Mouse (Mus musculus) cerebellum, adult 9-11 months (tissue): ENCODE data around the gene Lhx2.

Source experiments
- DNase-seq: peaks from one replicate; pipeline ENCODE4 v3.0.0; 2022

The Lhx2 gene

DNA sequence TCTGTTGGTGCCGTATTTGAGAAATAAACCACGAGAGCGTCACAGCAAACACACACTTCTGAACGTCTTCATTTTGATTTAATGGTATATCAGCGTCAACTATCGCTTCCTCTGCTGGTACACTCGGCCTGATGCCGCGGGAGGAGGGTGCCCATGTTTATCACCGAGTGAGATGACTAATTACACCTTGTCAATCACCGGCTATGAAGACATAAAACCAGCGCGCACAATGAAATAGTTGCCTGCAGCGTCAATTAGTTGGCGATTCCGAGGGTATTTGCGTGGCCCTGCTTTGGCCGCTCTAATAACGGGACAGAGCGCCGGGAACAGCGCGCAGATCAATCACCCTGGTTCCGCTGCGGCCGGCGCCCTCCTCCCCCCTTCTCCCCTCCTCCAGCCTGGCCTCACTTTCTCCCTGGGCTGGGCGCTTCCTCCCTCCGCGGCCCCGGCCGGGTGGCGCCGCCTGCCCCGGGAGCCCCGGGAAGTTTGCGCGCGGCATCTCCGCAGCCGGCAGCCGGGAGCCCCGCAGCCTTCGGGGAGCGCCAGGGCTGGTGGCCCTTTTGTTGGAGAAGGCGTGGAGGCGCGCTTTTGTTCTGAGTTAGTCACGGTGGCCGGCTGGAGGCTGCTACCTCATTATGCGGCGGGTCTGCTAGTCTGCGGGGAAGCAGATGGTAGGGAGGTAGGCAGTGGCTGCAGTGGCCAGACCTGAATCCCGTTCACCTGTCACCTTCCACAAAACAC is 8.9 kb downstream of the Lhx2 start:
- no peak for DNase-seq

DNA sequence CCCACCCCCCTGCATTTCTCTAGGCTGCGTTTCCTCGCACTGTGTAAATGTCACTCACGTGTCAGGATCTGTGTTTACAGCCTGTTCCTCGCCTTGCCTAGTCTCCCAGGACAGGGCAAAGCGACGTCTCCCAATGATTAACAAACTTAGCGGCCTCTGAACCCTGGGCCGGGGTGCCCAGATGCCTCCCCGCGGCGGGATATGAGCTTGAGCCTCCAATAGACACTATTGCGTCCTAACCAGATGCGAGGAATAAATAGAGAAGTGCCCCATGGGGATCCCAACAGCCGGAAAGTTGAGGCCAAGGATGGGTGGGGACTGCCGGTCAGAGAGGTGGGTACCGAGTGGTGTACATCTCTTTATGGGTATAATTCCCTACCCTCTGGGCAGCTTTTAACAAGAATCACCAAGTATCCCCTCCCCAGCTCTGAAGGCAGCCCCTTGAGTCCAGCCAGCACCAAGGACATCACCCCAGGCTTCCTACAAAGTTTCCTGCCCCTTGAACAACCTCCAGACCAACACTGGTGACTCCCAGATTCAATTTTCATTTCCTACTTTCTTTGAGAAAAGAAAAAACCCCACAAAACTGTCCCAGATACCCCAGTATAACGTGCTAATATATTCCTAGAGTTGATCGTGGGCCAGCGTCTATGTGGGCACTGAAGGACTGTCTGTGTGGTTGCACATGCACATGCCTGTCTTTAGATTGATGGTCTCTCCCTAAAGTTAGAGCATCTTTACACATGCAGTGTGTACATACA is 9.8 kb downstream of the Lhx2 start:
- no peak for DNase-seq

DNA sequence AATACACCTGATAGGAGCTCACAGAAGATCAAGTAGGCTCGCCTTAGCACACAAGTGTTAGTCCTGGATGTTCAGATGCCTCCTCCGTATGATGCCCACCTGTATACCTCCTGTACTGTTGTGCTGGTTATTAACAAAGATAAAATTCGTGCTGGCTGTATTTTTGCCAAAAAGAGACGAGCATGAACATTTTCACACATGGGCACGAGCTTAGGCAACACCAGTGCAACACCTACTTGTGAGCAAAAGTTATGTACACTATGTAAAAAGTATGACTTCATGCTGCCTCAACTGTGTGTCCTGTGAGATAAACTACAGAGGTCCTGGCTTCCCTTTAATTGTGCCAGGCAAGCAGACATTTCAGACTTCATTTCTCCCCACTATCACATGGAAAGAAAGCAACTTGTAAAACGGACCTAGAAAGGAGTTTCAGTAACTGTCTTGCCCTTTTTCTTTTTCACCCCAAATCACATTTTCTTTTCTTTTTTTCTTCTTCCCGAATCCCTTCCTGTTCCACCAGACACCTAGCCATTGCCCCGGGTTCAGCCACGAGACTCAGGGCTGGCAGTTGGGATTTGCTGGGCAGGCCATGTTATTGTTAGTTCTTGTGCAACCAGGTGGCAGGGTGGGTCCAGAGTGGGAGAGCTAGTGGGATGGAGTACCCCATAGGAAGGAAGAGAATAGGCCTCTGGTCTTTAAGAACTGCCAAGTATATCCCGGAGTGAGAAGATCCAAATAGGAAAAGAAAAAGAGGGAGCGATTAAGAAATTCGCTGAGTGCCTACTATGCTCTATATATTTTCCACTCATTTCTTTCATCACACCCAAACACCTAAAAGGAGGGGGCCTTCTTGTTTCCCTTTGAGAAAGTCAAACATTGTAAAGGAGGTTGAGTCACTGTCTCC is 10.6 kb downstream of the Lhx2 start:
- DNase-seq = no peak

DNA sequence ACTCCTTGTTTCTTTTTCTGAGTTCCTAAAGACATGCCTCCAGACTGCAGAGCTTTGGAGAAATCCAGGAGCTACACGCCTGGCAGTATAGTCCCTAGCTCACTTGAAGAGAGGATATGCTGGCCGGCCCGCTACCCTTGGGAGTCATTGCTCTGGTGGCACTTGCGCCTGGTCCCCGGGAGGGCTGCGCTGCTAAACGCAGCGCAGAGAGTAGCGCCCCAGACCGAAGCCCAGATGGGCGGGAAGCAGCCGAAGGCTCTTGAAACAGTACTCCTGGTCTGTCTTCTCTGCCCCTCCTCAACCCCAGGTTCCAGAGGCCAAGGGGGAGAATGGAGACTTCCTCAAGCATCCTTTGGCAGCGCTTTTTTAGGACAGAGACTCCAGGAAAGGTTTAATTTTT is 11.3 kb downstream of the Lhx2 start:
- no peak for DNase-seq

DNA sequence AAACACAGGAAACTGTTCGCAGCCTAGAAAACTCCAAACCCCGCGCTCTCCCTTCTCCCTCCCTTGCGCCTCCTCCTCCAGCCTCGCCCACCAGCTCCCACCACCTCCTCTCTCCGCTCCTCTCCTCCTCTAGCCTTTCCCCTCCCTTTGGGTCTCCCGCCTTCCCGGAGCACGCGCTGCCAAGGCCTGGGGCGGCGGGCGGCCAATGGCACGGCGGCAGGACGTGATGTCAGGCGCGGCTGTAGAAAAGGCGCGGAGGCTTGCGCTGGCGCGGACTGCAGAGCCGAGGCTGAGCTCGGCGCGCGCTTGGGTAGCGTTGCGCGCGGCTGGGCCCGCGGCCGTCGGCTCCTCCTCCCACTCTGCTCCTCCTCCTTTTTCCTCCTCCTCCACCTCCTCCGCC is 11.7 kb downstream of the Lhx2 start:
- DNase-seq = peak; percentile 61

DNA sequence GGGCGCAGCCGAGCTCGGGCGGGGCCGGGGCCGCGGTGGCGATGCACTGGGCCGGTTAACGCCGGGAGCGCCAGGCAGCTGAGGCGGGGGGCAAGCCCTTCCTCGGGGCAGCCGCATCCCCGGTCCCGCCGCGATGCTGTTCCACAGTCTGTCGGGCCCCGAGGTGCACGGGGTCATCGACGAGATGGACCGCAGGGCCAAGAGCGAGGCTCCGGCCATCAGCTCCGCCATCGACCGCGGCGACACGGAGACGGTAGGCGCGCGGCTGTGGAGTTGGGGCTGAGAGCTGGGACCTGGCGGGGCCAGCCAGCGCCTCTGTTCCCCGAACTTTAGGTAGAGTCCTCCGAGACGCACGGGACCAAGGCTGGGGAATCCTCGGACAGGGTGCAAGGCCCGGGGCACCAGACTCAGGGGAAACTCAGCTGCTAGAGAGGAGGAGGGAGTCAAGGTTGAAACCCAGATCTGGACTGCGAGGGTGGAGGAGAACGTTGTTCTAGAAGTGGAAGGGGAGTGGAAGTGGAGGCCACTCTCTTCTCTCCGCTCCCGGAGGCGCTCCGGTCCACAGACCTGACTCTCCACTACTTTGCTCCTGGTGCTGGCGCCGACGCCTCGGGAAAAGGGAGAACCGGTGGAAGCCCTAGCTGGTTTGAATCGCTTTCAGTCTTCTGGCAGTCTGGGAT is 12.7 kb downstream of the Lhx2 start:
- DNase-seq = no peak

DNA sequence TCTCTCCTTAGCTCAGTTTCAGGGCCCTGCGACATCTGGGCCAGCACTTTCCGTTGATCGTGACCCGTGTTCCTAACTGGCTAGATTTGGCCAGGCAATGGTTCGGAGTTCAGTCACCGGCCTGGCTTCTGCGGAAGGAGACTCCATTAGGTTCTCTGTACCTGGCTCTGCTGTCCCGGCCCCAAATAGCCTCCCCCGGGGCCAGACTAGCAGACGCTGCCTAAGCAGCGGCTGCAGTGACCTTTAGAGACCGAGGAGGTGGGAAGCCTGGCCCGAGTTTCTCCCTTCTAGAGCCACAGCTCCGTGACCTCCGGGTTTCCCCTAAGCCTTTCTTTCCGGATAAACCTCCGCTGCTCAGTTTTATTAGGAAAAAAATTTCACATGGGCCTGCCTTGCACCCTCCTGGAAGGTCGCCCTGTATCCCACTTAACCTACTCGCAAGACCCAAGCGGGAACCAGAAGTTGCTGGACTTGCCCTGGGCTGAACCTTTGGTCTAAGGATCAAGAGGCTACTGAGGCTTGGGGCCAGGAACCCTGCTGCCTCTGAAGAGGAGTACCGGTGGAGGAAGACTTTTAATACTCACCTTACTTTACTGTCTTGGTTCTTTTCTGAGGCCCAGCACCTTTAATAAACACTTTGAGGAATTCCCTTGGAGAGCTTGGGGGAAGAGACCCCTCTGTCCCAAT is 13.4 kb downstream of the Lhx2 start:
- DNase-seq = no peak

DNA sequence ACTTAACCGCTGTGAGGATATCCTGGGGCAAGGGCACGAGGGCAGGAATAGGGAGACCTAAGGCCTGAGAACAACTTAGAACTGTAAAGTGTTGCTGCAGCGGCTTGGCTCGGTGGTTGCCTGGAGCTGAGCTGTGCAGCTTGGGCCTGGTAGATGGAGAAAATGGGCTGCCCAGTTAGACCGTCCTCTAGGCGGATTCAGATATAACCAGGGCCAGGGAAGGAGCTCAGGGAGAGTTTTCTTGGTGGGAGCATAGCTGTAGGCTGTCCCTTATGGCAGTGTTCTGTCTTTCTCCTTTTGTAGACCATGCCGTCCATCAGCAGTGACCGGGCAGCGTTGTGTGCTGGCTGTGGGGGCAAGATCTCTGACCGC is 13.9 kb downstream of the Lhx2 start:
- DNase-seq = no peak

DNA sequence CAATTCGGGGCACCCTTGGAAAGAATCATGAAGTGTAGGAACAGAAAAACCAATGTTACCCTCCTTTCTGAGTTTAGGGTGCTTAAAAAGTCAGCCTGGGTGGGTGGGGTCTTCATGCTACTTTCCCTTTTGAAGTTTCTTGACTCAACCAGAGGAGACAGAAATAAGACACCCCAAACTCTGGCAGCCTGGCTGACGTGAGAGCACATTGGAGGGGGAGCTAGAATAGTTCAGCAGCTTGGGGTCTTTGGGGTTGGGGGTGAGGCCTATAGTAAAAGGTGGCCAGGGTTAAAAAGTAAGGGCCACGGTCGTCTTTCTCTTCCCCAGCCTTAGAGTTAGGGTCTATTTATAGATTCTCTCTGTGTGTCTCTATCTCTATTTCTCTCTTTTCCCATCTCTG is 14.6 kb downstream of the Lhx2 start:
- no peak for DNase-seq

DNA sequence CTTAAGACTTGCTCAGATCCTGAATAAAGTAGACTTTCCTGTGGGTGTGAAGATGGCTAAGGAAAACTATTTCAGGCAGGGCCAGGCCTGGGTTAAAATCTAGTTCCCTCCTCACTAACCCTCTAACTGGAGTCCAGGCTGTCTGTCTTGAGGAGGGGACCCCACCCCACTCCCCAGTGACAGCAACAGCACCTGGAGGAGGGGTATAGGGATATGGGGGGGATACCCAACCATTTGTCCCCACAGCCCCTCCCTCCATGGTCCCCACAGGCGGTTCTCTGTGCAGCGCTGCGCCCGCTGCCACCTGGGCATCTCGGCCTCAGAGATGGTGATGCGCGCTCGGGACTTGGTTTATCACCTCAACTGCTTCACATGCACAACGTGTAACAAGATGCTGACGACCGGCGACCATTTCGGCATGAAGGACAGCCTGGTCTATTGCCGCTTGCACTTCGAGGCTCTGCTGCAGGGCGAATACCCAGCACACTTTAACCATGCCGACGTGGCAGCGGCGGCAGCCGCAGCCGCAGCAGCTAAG is 15.2 kb downstream of the Lhx2 start:
- DNase-seq = no peak

DNA sequence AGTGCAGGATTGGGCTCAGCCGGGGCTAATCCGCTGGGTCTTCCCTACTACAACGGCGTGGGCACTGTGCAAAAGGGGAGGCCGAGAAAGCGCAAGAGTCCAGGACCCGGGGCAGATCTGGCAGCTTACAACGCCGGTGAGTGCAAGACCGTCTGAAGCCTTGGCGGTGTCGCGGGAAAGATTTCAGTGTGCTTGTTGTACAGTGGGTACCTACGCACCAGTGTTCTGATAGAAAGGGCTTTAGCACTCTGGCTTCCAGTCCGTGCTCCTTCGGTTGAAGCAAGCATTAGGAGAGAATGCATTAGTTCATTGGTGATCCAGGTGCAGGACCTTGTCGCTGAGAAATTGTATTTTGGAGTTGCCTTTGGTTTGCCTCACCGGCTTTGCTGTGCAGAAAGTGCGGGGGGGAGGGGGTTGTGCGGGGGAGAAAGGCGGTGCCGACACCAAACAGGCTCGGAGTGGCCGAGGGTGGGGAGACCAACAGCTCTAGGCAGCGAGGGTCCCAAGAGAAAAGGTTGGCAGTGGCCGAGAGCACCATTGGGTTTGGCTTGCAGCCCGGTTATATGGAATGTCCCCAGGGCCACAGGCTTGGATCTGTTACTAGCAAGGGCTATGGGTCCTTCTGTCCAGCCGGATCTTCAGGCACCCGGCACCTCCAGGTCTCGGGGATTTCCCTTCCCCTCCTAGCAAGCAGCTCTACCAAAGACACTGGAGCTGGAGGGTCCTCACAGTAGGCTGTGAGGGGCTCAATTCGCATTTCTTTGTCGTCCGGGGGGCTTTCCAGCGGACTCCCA is 15.8 kb downstream of the Lhx2 start:
- DNase-seq = no peak

DNA sequence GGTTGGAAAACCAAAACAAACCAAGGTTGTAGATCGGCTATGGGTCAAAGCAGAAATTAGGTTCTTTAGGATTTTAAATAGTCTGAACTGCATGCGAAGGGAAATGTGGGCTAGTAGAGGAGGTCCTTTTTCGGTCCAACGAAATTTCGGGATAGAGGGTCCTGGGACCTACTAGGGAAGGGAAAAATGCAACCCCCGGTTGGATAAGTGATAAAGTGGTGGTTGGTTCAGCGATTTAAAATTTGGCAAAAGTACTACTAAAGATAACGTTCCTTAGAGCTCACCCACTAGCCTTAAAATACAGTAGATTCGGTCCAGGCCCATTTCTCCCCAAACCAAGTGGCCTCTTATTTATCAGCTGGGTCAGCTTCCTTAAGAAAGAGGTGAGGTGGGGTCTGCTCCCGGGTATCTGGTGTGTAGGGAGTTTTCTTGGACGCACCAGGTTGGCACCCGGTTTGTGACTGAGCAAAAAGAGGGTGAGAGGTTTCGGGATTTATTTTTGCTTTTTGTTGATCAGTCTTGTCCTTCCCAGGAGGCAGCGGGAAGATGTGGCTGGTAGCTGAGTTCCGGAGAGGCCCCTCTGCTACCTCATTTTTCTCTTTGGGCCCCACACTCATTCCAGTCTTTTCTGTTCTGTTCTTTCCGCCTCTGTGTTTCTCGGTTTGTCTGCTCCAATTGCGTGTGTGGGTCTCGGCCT is 16.8 kb downstream of the Lhx2 start:
- no peak for DNase-seq

DNA sequence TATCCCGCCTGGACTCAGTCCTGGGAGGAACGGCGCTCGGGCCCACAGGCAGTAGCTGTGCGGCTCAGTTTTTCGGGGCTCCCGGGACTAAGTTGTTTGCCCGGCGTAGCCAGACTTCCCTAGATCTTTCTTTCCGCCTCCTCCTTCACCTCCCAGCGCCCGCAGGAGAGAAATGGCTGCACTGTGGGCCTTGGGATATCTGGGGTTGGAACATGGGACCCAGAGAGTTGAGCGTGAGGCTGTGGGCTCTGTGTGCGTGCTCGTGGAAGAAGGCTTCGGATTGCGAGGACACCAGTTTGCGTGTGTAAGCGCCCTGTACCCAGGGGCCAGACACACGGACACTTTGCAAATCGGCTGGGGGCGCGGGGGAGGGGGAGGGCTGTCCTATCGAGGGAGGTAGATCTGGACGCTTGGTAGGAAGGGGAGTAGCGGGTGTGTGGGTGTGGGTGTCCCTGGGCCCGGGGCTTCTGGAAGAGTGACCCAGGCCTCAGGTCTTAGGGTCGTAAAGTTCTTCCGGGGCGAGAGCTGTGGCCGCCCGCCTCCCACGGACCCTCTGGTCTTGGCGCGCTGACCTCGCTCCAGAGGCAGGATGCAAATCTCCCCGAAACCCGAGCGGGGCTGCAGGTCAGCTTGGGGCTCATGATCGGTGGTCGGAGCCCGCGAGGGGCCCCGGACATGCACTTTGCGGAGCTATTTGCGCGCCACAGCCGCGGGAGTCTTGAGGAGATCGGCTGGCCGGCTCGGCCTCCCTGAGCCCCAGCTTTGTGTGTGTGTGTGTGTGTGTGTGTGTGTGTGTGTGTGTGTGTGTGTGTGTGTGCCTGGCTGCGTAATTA is 17.6 kb downstream of the Lhx2 start:
- DNase-seq = no peak

DNA sequence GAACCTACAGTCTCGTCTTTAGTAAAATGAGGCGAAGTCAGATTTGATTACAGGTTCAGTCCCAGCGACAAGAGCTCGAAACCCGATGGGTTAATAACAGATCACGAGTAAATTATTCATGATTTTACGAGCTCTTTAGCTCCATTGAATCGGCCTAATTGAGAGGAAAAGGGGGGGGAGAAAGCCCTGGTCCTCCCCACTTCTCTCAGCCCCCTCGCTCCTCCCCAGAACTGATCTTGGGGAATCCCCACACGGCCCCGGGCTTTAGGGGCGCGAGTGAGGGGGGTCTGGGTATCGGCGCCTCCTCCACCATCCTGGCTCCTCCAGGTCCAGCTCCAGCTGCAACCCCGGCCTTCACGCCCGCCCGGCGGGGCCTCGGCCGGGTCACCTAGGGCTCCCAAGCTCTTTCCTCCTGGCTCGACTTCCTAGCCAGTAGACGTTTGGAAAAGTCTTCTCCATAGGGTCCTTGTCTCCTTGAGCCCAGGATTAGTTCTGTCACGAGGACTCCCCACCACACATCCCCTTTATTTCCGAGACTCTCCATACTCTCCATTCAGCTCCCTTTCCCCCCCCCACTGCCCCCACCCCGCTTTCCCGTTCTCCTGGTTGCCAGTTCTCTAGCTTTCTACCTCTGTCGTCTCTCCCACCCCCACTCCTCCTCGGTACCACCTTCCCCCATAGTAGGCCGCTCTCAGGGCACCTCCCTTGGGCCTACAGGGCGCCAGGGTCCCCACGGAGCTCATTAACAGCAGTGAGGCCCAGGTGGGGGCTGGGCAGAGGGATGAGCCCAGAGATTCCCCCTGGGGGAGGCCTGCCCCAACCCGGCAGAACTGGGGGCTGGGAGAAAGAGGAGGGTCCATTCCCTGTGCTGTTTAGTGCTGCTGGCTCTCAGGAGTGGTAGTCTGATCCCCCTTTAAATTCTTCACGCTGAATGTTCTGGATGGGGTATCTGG is 18.5 kb downstream of the Lhx2 start:
- DNase-seq = no peak

DNA sequence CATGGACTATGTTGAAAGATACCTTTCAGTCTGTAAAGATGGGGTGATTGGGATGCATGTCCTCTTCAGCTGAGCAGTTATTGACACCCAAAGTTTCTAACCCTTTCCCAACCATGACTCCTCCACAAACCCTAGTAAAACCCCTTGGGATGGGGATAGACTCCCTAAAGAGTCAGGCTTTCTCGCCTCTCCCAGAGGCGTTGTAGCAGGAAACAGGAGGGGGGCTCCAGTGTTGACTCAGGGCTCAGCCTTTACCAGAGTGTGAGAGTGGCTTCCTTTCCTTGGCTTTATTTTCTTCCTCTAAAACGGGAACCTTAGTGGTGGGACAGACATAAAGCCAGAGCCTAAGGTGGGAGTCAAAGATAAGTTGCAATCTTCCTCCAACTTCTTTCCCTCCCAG is 19.5 kb downstream of the Lhx2 start:
- no peak for DNase-seq

DNA sequence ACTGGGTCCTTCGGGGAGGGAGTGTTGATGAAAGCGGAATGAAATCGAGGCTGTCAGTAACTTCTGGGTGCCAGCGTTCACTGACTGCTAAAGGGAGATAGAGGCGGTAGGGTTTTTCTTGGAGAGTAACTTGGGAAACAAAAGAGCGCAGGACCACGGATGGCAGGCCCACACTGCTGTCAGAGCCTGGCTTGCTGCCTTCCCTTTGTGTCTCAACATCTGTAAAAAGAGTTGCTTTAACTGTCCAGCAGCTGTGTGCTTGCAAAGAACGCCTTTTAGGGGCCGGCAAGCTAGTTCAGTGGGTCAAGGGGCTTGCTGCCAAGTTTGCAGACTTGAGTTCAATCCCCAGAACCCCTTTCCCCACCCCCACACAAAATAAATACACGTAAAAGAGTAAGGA is 20.1 kb downstream of the Lhx2 start:
- no peak for DNase-seq

DNA sequence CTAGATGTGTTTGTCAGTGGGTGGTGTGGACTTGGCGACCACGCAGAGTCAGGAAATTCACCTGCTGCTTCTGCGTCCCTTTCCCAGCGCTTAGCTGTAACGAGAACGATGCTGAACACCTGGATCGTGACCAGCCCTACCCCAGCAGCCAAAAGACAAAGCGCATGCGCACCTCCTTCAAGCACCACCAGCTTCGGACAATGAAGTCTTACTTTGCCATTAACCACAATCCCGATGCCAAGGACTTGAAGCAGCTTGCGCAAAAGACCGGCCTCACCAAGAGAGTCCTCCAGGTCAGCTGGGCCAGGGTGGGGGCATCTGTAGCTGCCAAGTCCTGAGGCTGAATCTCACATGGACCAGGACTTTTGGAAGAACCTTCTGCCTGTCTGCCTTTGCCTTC is 20.7 kb downstream of the Lhx2 start:
- DNase-seq = no peak

DNA sequence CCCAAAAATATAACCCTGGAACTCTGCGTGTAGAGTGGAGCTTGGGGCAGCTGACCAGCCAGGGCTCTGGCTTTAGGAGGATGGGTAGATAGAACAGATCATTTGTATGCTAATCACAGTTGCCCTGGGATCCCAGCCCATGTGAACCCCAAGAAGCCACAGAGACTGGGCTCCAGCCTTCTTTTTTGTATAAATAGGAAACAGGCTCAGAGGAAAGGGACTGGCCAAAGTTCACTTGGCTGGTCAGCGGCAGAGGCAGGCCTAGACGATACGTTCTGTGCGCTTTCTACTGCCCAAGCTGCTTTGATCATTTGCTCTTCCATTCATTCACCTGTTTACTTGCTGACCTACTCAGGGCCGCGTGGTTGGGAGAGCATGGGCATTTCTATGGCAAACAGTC is 27.1 kb downstream of the Lhx2 start:
- no peak for DNase-seq

DNA sequence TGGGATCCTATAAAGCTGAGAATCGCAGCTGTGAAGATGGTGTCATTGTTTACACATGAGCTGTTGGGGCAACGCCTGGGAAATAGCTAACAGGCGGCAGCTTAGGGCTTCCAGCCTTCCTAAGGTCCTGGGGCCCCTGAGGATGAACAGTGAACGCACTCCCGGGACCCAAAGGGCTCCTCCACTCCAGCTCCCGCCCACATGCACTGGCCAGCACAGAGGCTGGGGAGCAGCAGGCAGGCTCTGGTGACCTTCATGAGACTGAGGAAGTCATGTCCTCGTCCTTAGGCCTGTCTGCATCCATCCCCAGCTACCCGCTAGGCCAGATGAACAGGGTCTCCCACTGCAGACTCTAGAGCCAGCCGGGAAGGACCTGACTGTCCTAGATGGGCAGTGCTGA is 27.9 kb downstream of the Lhx2 start:
- no peak for DNase-seq
